Mouse (Mus musculus): Measurements from ENCODE around the gene 2700097O09Rik. TPM values are rescaled to one million over a fixed set of nuclear protein-coding genes. Genes with fewer than 3 reads are reported as not detected.

2700097O09Rik gene
- polyA plus RNA-seq, 1 experiment from 2014 or later, result 9.8 TPM

GRCm38 (mm10) chr12:55053267-55053666 lies 26.6 kb downstream of the 2700097O09Rik start:
- TF ChIP-seq CTCF (IDR thresholded peaks at IDR 0.05; ENCODE audit: low read depth), result no peak
- no peak for TF ChIP-seq EP300 (optimal IDR thresholded peaks at IDR 0.05)
- ATAC-seq (ENCODE audit: low FRiP score, low TSS enrichment) (no peak), DNase-seq (ENCODE audit: low spot score) (no peak)
- H3K4me2 ChIP-seq (replicated peaks; ENCODE audit: low read depth), result no peak overlapping the region
- peaks cover 2% of the 10 kb centered on the region; the same call in 1 of the 2 replicates for H3K36me3 ChIP-seq (ENCODE audit: control insufficient read depth, insufficient read depth, low read length)
- H3K27ac ChIP-seq (replicated peaks), result no peak overlapping the region
- H3K9ac ChIP-seq (ENCODE audit: low read length), result no peak overlapping the region
- no peaks in the 10 kb centered on the region for H3K27me3 ChIP-seq (ENCODE audit: control insufficient read depth, insufficient read depth, low read length)
- H3K4me1 ChIP-seq (replicated peaks; ENCODE audit: control insufficient read depth, insufficient read depth), result no peaks in the 10 kb centered on the region
- WGBS, result 89% methylated on average over 7 of the region's 7 CpGs
- H3K4me3 ChIP-seq (ENCODE audit: low read depth, low read length), result no peak overlapping the region
- H3K9me3 ChIP-seq (ENCODE audit: control insufficient read depth, low read length), result no peaks in the 10 kb centered on the region

GRCm38 (mm10) chr12:55051210-55052173 lies 28.4 kb downstream of the 2700097O09Rik start:
- Histone ChIP-seq H3K36me3 (ENCODE audit: control insufficient read depth, insufficient read depth, low read length) (peaks cover 2% of the 10 kb centered on the region; the same call in 1 of the 2 replicates), H3K4me1 (replicated peaks; ENCODE audit: control insufficient read depth, insufficient read depth) (no peaks in the 10 kb centered on the region), H3K4me2 (replicated peaks; ENCODE audit: low read depth) (no peak overlapping the region), H3K27me3 (ENCODE audit: control insufficient read depth, insufficient read depth, low read length) (no peaks in the 10 kb centered on the region), H3K9me3 (ENCODE audit: control insufficient read depth, low read length) (no peaks in the 10 kb centered on the region), H3K4me3 (ENCODE audit: low read depth, low read length) (no peak overlapping the region), H3K9ac (ENCODE audit: low read length) (no peak overlapping the region), H3K27ac (replicated peaks) (no peak overlapping the region)
- ATAC-seq (ENCODE audit: low FRiP score, low TSS enrichment) (no peak), DNase-seq (ENCODE audit: low spot score) (no peak)
- WGBS, result 87% methylated on average over 8 of the region's 8 CpGs
- no peak for TF ChIP-seq CTCF (IDR thresholded peaks at IDR 0.05; ENCODE audit: low read depth)
- TF ChIP-seq EP300 (optimal IDR thresholded peaks at IDR 0.05), result no peak

- Histone ChIP-seq H3K27me3 (ENCODE audit: control insufficient read depth, insufficient read depth, low read length) (no peaks in the 10 kb centered on the region), H3K4me1 (replicated peaks; ENCODE audit: control insufficient read depth, insufficient read depth) (no peaks in the 10 kb centered on the region), H3K9ac (ENCODE audit: low read length) (no peak overlapping the region), H3K4me2 (replicated peaks; ENCODE audit: low read depth) (no peak overlapping the region), H3K9me3 (ENCODE audit: control insufficient read depth, low read length) (no peaks in the 10 kb centered on the region), H3K36me3 (ENCODE audit: control insufficient read depth, insufficient read depth, low read length) (peaks cover 6% of the 10 kb centered on the region; the same call in 1 of the 2 replicates), H3K4me3 (ENCODE audit: low read depth, low read length) (no peak overlapping the region), H3K27ac (replicated peaks) (no peak overlapping the region)
- DNase-seq (ENCODE audit: low spot score) (no peak), ATAC-seq (ENCODE audit: low FRiP score, low TSS enrichment) (no peak)
- WGBS, result 92% methylated on average over 8 of the region's 8 CpGs
- TF ChIP-seq EP300 (optimal IDR thresholded peaks at IDR 0.05), result no peak
- TF ChIP-seq CTCF (IDR thresholded peaks at IDR 0.05; ENCODE audit: low read depth), result no peak
Observed at GRCm38 (mm10) chr12:55049731-55050353, 30.1 kb downstream of the 2700097O09Rik start.

GRCm38 (mm10) chr12:55041011-55041410 lies 38.9 kb downstream of the 2700097O09Rik start:
- H3K36me3 ChIP-seq (ENCODE audit: control insufficient read depth, insufficient read depth, low read length), result 0 out of 2 replicates have a peak, but pooled peaks cover 4% of the 10 kb centered on the region
- H3K4me2 ChIP-seq (replicated peaks; ENCODE audit: low read depth), result no peak overlapping the region
- no peak for ATAC-seq (ENCODE audit: low FRiP score, low TSS enrichment)
- no peak overlapping the region for H3K4me3 ChIP-seq (ENCODE audit: low read depth, low read length)
- no peak for TF ChIP-seq CTCF (IDR thresholded peaks at IDR 0.05; ENCODE audit: low read depth)
- no peak for TF ChIP-seq EP300 (optimal IDR thresholded peaks at IDR 0.05)
- no peaks in the 10 kb centered on the region for H3K27me3 ChIP-seq (ENCODE audit: control insufficient read depth, insufficient read depth, low read length)
- H3K4me1 ChIP-seq (replicated peaks; ENCODE audit: control insufficient read depth, insufficient read depth), result no peaks in the 10 kb centered on the region
- no peaks in the 10 kb centered on the region for H3K9me3 ChIP-seq (ENCODE audit: control insufficient read depth, low read length)
- 75% methylated on average over 15 of the region's 15 CpGs for WGBS
- H3K27ac ChIP-seq (replicated peaks), result no peak overlapping the region
- no peak for DNase-seq (ENCODE audit: low spot score)
- H3K9ac ChIP-seq (ENCODE audit: low read length), result no peak overlapping the region

- 25% methylated on average over 3 of the region's 3 CpGs for WGBS
- Histone ChIP-seq H3K36me3 (ENCODE audit: control insufficient read depth, insufficient read depth, low read length) (no peaks in the 10 kb centered on the region), H3K4me3 (ENCODE audit: low read depth, low read length) (no peak overlapping the region), H3K4me2 (replicated peaks; ENCODE audit: low read depth) (no peak overlapping the region), H3K9me3 (ENCODE audit: control insufficient read depth, low read length) (no peaks in the 10 kb centered on the region), H3K4me1 (replicated peaks; ENCODE audit: control insufficient read depth, insufficient read depth) (no peaks in the 10 kb centered on the region), H3K9ac (ENCODE audit: low read length) (no peak overlapping the region), H3K27ac (replicated peaks) (no peak overlapping the region), H3K27me3 (ENCODE audit: control insufficient read depth, insufficient read depth, low read length) (no peaks in the 10 kb centered on the region)
- no peak; the same call in 1 of the 2 replicates for ATAC-seq (ENCODE audit: low FRiP score, low TSS enrichment)
- TF ChIP-seq CTCF (IDR thresholded peaks at IDR 0.05; ENCODE audit: low read depth), result no peak
- TF ChIP-seq EP300 (optimal IDR thresholded peaks at IDR 0.05), result no peak
- no peak for DNase-seq (ENCODE audit: low spot score)
Observed at GRCm38 (mm10) chr12:55027088-55027487, 52.8 kb downstream of the 2700097O09Rik start.
